Mouse (Mus musculus): Measurements from ENCODE around the gene Nr2c2ap.

GRCm38 (mm10) chr8:70137890-70138289 lies 6.8 kb downstream of the Nr2c2ap start:
- no peak for TF ChIP-seq GATA1 (IDR thresholded peaks at IDR 0.05; ENCODE audit: low read length)
- no peak for TF ChIP-seq TAL1 (IDR thresholded peaks at IDR 0.05; ENCODE audit: low read length)

Data from erythroblast, embryonic 14.5 days (primary cell).